Mouse (Mus musculus) cerebellum, adult 2 months (tissue): Measurements from ENCODE around the gene Pgpep1. TPM values are rescaled to one million over a fixed set of nuclear protein-coding genes. Genes with fewer than 3 reads are reported as not detected.

Source experiments
- DNase-seq, 2 experiments: peaks; one replicate each; pipeline ENCODE4 v3.0.0; 2021
- H3K27ac ChIP-seq: fragments of 200-500 bp; 2 replicates; pipeline ENCODE4 v1.5.1; 2012; ENCODE audit warnings: low read length, control low read depth, inconsistent platforms; ENCODE audit not compliant: insufficient read depth
- H3K27me3 ChIP-seq: fragments of 200-500 bp; 2 replicates; pipeline ENCODE4 v1.6.1; 2012; ENCODE audit warnings: inconsistent platforms, mild to moderate bottlenecking, low read length, moderate library complexity; ENCODE audit not compliant: control insufficient read depth, insufficient read depth
- H3K4me1 ChIP-seq: fragments of 200-500 bp; 2 replicates; pipeline ENCODE4 v1.6.1; 2011; ENCODE audit warnings: low read length; ENCODE audit not compliant: control insufficient read depth, insufficient read depth
- H3K4me3 ChIP-seq: fragments of 200-500 bp; replicated peaks from 2 replicates; pipeline ENCODE3; 2011; ENCODE audit warnings: mild to moderate bottlenecking, low read depth, low read length, control low read depth; ENCODE audit not compliant: insufficient read depth
- CTCF ChIP-seq: fragments of 200-500 bp; IDR thresholded peaks from 2 replicates; pipeline ENCODE4 v1.5.1; 2011; ENCODE audit warnings: low read depth, mild to moderate bottlenecking, control low read depth, low read length, moderate library complexity, borderline replicate concordance; ENCODE audit not compliant: insufficient read depth
- POLR2A ChIP-seq: fragments of 200-500 bp; IDR thresholded peaks from 2 replicates; pipeline ENCODE4 v1.6.1; 2011; ENCODE audit warnings: low read length, control low read depth, borderline replicate concordance; ENCODE audit not compliant: insufficient read depth
- whole genome bisulfite sequencing: fragments of 180-500 bp; shearing (Covaris S2); methylation state at CpG from one replicate; pipeline ENCODE4 v1.1.7; 2018; 5-methylcytosine and 5-hydroxymethylcytosine counted together
- polyA plus RNA-seq: library from polyadenylated mRNA; depleted of rRNA; stranded (reverse); fragments of >200 nt; gene quantifications from 2 replicates; pipeline ENCODE4 v1.2.3, GENCODE M21; 2012

Gene Pgpep1
- polyA plus RNA-seq, 1 experiment = 32.5 TPM

DNA sequence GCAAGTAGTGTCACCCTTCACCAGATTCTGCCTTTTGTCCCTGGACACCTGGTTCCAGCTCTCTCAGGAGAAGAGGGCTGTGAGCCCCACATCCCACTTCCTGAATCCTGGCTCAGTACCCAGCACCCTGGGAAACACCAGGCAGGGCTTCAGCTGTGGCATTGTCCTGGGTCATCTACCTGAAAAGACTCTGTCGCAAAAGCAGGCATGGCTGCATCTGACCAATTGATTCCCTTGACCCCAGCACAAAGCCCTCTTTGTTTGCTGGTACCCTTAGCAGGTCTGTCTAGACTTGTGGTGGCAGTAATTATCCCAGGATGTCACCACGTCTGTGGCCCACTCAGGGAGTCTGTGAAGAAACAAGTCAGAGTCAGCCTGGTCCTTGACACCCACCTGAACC is 4.7 kb downstream of the Pgpep1 start:
- Histone ChIP-seq H3K27me3 (no peaks in the 10 kb centered on the region), H3K4me1 (no peaks in the 10 kb centered on the region), H3K27ac (no peak overlapping the region), H3K4me3 (no peak overlapping the region)
- no peak for DNase-seq
- no peak for TF ChIP-seq CTCF
- WGBS = 58% methylated on average over 2 of the region's 2 CpGs

GRCm38 (mm10) chr8:70654121-70654520 is 6.1 kb downstream of the Pgpep1 start:
- no peak overlapping the region for H3K4me3 ChIP-seq
- H3K27ac ChIP-seq = no peak overlapping the region
- WGBS = 90% methylated on average over 1 of the region's 1 CpGs
- TF ChIP-seq POLR2A = no peak
- no peak for TF ChIP-seq CTCF
- peaks cover 6% of the 10 kb centered on the region; the same call in 1 of the 2 replicates for H3K4me1 ChIP-seq
- DNase-seq = no peak
- H3K27me3 ChIP-seq = no peaks in the 10 kb centered on the region

- H3K27ac ChIP-seq = no peak overlapping the region
- TF ChIP-seq POLR2A (no peak), CTCF (peak; percentile 51; the same call in 1 of the 2 replicates)
Measured at GRCm38 (mm10) chr8:70653226-70653625, 7.0 kb downstream of the Pgpep1 start.

DNA sequence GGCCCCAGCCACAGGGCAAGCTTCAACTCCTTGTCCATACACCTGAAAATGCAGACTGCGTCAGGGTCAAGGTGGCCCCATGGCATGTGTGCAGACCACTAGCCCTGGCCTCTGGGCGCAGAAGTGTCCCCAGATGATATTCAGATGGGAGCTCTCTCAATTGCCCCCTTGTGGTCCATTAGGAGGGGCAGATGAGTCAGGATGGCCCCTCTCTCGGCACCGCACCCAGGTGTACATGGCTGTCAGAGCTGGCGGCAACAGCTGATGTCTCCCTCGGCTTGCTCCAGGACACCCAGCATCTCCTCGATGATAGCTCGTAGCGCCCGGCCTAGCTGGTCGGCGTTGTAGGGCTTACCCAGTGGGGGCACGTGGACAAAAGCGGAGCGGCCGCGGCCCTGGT is 9.8 kb downstream of the Pgpep1 start:
- no peak for DNase-seq
- no peak for TF ChIP-seq POLR2A
- H3K27me3 ChIP-seq = no peaks in the 10 kb centered on the region
- no peak overlapping the region for H3K27ac ChIP-seq
- no peak overlapping the region for H3K4me3 ChIP-seq
- 94% methylated on average over 17 of the region's 17 CpGs for WGBS
- H3K4me1 ChIP-seq = peaks cover 7% of the 10 kb centered on the region; the same call in 1 of the 2 replicates

More at GRCm38 (mm10) chr8:70653226-70653625, 7.0 kb downstream of the Pgpep1 start:
- H3K27me3 ChIP-seq = no peaks in the 10 kb centered on the region
- WGBS = 53% methylated on average over 2 of the region's 2 CpGs
- H3K4me3 ChIP-seq = no peak overlapping the region
- DNase-seq = no peak
- H3K4me1 ChIP-seq = peaks cover 7% of the 10 kb centered on the region; the same call in 1 of the 2 replicates

DNA sequence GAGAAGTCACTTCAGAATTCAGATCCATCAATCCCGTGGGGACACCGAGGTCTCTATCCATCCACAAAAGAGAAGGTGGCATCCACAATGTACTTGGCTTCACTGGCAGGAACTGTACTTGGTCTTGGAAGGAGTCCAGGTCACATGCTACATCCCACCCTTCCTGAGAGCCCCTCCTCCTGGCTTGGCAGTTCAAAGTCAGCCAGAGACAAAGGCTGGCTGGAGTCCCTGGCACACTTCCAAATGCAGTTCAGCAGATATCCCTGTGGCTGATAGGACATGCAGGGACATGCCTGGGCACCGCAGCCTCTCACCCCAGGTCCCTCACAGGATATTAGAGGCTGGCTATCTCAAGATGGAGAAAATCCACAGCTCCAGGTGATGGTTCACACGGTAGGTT is 10.9 kb downstream of the Pgpep1 start:
- TF ChIP-seq CTCF (no peak), POLR2A (no peak)
- Histone ChIP-seq H3K4me3 (no peak overlapping the region), H3K4me1 (peaks cover 7% of the 10 kb centered on the region; the same call in 1 of the 2 replicates), H3K27ac (no peak overlapping the region), H3K27me3 (no peaks in the 10 kb centered on the region)
- 12% methylated on average over 4 of the region's 4 CpGs for WGBS
- peak; percentile 52 to 66 for DNase-seq

GRCm38 (mm10) chr8:70648921-70649320 is 11.3 kb downstream of the Pgpep1 start:
- no peak for TF ChIP-seq CTCF
- no peak for TF ChIP-seq POLR2A
- no peak for DNase-seq
- peaks cover 7% of the 10 kb centered on the region; the same call in 1 of the 2 replicates for H3K4me1 ChIP-seq
- no peaks in the 10 kb centered on the region for H3K27me3 ChIP-seq
- no peak overlapping the region for H3K27ac ChIP-seq
- no peak overlapping the region for H3K4me3 ChIP-seq
- 44% methylated on average over 3 of the region's 3 CpGs for WGBS

- no peak overlapping the region for H3K27ac ChIP-seq
- WGBS = 35% methylated on average over 1 of the region's 1 CpGs
- peaks cover 7% of the 10 kb centered on the region; the same call in 1 of the 2 replicates for H3K4me1 ChIP-seq
- DNase-seq = no peak
- no peaks in the 10 kb centered on the region for H3K27me3 ChIP-seq
- H3K4me3 ChIP-seq = no peak overlapping the region
- TF ChIP-seq POLR2A (no peak), CTCF (no peak)
Measured at GRCm38 (mm10) chr8:70648164-70648442, 12.1 kb downstream of the Pgpep1 start.

DNA sequence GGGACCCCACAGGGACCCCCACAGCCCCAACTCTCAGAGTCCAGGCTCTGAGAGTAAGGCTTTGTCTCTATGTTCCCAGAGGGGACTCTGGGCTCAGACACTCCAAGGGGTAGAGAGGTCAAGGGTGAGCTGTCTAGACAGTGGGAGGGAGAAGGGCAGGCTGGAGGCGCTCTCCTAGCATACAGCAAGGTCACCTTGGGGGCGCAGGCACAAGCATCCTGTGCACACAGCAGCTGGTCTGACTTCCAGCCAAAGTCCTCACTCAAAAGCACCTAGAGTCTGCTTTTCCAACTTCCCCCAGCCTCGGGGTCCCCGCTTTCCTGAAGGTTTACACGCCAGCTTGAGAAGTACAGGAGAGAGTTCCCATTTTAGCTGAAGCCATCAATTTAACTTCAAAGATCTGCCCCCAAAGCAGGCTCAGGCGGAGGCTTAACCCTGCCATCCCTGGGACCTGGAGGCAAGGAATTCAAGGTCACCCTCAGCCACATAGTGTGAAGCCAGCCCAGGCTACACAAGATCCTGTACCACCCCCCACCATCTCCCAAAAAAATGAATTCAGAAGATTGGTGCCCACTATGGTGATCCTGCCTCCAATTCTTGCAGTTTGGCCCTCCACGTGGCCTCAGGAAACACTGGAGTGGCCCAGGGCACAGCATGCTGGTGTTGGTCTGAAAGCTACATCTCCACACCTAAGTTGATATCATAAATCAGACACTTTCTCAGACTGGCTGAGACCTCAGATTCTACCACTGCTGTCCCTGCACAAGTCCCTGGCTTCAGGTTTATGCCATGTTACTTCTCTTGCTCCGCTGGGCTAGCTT is 12.6 kb downstream of the Pgpep1 start:
- 70% methylated on average over 8 of the region's 8 CpGs for WGBS
- peaks cover 7% of the 10 kb centered on the region; the same call in 1 of the 2 replicates for H3K4me1 ChIP-seq
- H3K27ac ChIP-seq = no peak overlapping the region
- no peak overlapping the region for H3K4me3 ChIP-seq
- TF ChIP-seq POLR2A (no peak), CTCF (no peak)
- H3K27me3 ChIP-seq = no peaks in the 10 kb centered on the region
- no peak for DNase-seq
